Mouse (Mus musculus): ENCODE results near the gene Trappc6b.

GRCm38 (mm10) chr12:59010482-59010881, 50.8 kb downstream of the Trappc6b start:
- TF ChIP-seq CTCF (IDR thresholded peaks at IDR 0.05; ENCODE audit: extremely low read depth, insufficient read depth, low read length) (no peak), POLR2A (IDR thresholded peaks at IDR 0.05; ENCODE audit: extremely low read depth, insufficient read depth, low read length) (no peak)

Data from cortical plate, adult 2 months (tissue).